Mouse (Mus musculus) forebrain, embryonic 14.5 days (tissue): ENCODE results near the gene Map2k5. TPM values are rescaled to one million over a fixed set of nuclear protein-coding genes. Genes with fewer than 3 reads are reported as not detected.

Experiments used
- ATAC-seq: fragments of 200-750 bp; cut with Nextera tagmentation; 2 replicates; pipeline ENCODE4 v1.8.0; 2017; ENCODE audit warnings: mild to moderate bottlenecking, moderate library complexity
- DNase-seq: peaks from one replicate; pipeline ENCODE4 v3.0.0-alpha.2; 2015; ENCODE audit warnings: low spot score
- H3K27ac ChIP-seq: fragments of 300-500 bp; sonication (generic); 2 replicates; pipeline ENCODE4 v1.5.1; 2014; ENCODE audit warnings: low read depth, mild to moderate bottlenecking, control low read depth, low read length, moderate library complexity
- H3K27me3 ChIP-seq: fragments of 300-500 bp; sonication (generic); replicated peaks from 2 replicates; pipeline ENCODE4 v1.6.1; 2014; ENCODE audit warnings: low read length, control low read depth, mixed read lengths; ENCODE audit not compliant: control insufficient read depth, insufficient read depth
- H3K36me3 ChIP-seq: fragments of 300-500 bp; sonication (generic); 2 replicates; pipeline ENCODE4 v1.6.1; 2014; ENCODE audit warnings: low read length, control low read depth; ENCODE audit not compliant: control insufficient read depth, insufficient read depth
- H3K4me1 ChIP-seq: fragments of 300-500 bp; sonication (generic); 2 replicates; pipeline ENCODE4 v1.6.1; 2014; ENCODE audit warnings: antibody characterized with exemption, low read length, control low read depth; ENCODE audit not compliant: control insufficient read depth, insufficient read depth
- H3K4me2 ChIP-seq: fragments of 300-500 bp; sonication (generic); 2 replicates; pipeline ENCODE4 v1.6.1; 2014; ENCODE audit warnings: mild to moderate bottlenecking, control low read depth, low read length
- H3K4me3 ChIP-seq: fragments of 300-500 bp; sonication (generic); 2 replicates; pipeline ENCODE4 v1.5.1; 2014; ENCODE audit warnings: low read depth, low read length, control low read depth
- H3K9ac ChIP-seq: fragments of 300-500 bp; sonication (generic); 2 replicates; pipeline ENCODE4 v1.6.1; 2014; ENCODE audit warnings: mild to moderate bottlenecking, low read length, control low read depth, moderate library complexity
- H3K9me3 ChIP-seq: fragments of 300-500 bp; sonication (generic); replicated peaks from 2 replicates; pipeline ENCODE4 v1.6.1; 2016; ENCODE audit warnings: low read length, control low read depth, mixed read lengths; ENCODE audit not compliant: control insufficient read depth
- WGBS: fragments of 180-500 bp; shearing (Covaris S2); extraction: QIAGEN DNeasy Blood & Tissue Kit; methylation state at CpG from one replicate; pipeline ENCODE4 v1.1.7; 2014; 5-methylcytosine and 5-hydroxymethylcytosine counted together
- polyA plus RNA-seq: library from polyadenylated mRNA; unstranded; fragments of >200 nt; fragmentation: Nextera tagmentation; extraction: Ambion mirVana; gene quantifications from 2 replicates; pipeline ENCODE4 v1.2.1, GENCODE M21; 2014

Gene Map2k5
- polyA plus RNA-seq, 1 experiment from 2014 or later: 40.3 TPM

DNA sequence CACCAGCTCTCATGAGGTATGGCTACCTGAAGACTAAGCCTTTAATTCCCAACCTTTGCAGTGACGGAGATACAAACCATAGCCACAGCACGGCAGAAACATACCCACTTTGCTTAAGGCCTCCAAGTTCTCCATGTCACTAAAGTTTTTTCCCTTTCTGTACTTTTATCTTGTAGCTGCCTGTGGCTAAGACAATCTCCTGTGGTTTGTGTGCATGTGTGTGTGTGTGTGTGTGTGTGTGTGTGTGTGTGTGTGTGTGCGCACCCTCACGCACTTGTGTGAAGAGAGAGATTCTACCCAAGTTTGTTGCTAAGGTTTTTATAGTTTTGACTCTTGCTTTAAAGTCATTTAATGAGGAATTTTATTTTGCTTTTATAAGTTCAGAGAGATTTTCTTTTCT, 5.1 kb upstream of the Map2k5 start:
- H3K27me3 ChIP-seq: no peaks in the 10 kb centered on the region
- no peaks in the 10 kb centered on the region for H3K36me3 ChIP-seq
- no peak for ATAC-seq

DNA sequence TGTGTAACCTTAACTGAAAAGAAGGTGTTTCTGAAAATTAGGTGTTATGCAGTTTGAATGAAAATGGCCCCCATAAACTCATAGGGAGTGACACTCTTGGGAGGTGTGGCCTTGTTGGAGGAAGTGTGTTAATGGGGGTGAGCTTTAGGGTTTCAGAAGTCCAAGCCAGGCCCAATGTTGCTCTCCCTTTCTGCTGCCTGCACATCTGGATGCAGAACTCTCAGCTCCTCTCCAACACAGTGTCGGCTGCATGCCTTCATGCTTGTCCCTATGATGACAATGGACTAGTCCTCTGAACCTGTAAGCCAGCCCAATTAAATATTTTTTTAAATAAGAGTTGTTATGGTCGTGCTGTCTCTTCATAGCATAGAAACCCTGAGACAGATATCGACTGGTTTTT, 2.6 kb upstream of the Map2k5 start:
- Histone ChIP-seq H3K9ac (no peak overlapping the region), H3K27me3 (no peaks in the 10 kb centered on the region), H3K4me1 (peaks cover 23% of the 10 kb centered on the region), H3K4me2 (no peak overlapping the region), H3K36me3 (no peaks in the 10 kb centered on the region), H3K4me3 (no peak overlapping the region), H3K9me3 (no peaks in the 10 kb centered on the region), H3K27ac (no peak overlapping the region)
- WGBS: 85% methylated on average over 3 of the region's 3 CpGs
- ATAC-seq (no peak), DNase-seq (no peak)

More for the DNA sequence above, 5.1 kb upstream of the Map2k5 start:
- DNase-seq: no peak
- Histone ChIP-seq H3K4me3 (no peak overlapping the region), H3K9me3 (no peaks in the 10 kb centered on the region), H3K27ac (no peak overlapping the region), H3K4me2 (no peak overlapping the region), H3K9ac (no peak overlapping the region), H3K4me1 (peaks cover 6% of the 10 kb centered on the region; the same call in 1 of the 2 replicates)
- WGBS: 93% methylated on average over 4 of the region's 4 CpGs

DNA sequence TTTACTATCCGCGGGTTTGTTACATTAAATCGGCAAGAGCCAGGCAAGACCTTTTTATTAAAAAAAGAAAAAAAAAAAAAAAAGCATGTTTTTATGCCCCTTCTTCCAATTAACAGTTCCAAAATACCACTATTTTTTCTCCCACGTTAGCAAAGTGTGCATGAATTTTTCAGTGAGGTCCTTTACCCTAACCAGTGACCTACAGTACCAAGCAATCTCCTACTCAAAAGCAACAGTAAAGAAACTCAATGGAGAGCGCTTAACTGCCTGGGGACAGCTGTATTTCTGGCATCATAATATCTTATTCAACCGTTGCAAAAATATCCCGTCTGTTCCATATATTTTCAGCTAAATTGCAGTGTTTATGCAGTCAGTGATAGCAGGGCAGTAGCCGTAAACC, 472 bp upstream of the Map2k5 start:
- Histone ChIP-seq H3K36me3 (no peaks in the 10 kb centered on the region), H3K27me3 (no peaks in the 10 kb centered on the region), H3K27ac (peak overlapping the region; percentile 74; the same call in 1 of the 2 replicates), H3K4me3 (peak overlapping the region; percentile 76), H3K9me3 (no peaks in the 10 kb centered on the region), H3K4me2 (peak overlapping the region; percentile 75), H3K9ac (peak overlapping the region; percentile 88), H3K4me1 (peaks cover 23% of the 10 kb centered on the region)
- 20% methylated on average over 8 of the region's 8 CpGs for WGBS
- DNase-seq (peak; percentile 22), ATAC-seq (peak; percentile 27)

DNA sequence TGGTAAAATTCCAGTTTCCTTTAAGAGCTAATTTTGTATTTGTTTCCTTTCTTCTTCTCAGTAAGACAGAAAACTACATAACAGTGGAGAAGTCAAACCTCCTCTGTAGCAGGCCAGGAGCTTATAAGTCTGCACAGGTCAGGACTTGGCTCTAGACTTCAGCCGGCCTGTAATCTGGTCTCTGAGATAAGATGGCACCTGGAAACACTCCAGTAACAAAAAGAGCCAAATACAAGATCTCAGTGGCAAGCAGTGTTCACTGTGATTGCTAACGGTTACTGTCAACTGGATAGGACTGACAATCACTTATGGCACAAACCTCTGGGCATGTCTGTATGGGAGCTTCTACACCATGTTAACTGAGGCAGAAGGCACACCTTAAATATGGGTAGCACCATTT, 4.4 kb downstream of the Map2k5 start:
- H3K27ac ChIP-seq: no peak overlapping the region
- WGBS: 83% methylated on average over 2 of the region's 2 CpGs

DNA sequence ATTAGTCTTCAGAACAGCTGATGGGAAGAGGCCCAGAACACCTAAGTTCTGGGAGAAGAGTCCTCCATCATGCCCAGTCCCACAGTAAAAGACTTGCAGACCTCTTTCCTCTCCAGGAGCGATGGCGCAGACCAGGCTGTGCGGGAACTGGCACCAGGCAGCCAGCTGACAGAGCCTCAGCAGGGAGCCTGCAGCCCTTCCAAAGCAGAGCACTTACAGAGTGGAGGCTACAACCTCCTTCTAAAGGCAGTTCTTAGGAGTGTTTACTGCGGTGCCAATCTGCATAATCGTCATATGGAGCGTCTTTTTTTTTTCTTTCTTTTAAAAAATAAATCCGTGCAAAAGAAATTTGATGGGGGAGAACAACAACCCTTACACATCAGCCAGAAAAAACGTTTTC, 5.2 kb downstream of the Map2k5 start:
- 50% methylated on average over 8 of the region's 8 CpGs for WGBS
- Histone ChIP-seq H3K4me2 (no peak overlapping the region), H3K27me3 (no peaks in the 10 kb centered on the region), H3K4me3 (no peak overlapping the region), H3K36me3 (peaks cover 11% of the 10 kb centered on the region), H3K9me3 (no peaks in the 10 kb centered on the region), H3K4me1 (peaks cover 16% of the 10 kb centered on the region), H3K9ac (no peak overlapping the region), H3K27ac (no peak overlapping the region)
- ATAC-seq: no peak
- DNase-seq: no peak

More for the DNA sequence above, 4.4 kb downstream of the Map2k5 start:
- Histone ChIP-seq H3K4me2 (no peak overlapping the region), H3K27me3 (no peaks in the 10 kb centered on the region), H3K4me3 (no peak overlapping the region), H3K9ac (no peak overlapping the region), H3K4me1 (peaks cover 18% of the 10 kb centered on the region), H3K36me3 (peaks cover 11% of the 10 kb centered on the region), H3K9me3 (no peaks in the 10 kb centered on the region)
- ATAC-seq: no peak
- DNase-seq: no peak

DNA sequence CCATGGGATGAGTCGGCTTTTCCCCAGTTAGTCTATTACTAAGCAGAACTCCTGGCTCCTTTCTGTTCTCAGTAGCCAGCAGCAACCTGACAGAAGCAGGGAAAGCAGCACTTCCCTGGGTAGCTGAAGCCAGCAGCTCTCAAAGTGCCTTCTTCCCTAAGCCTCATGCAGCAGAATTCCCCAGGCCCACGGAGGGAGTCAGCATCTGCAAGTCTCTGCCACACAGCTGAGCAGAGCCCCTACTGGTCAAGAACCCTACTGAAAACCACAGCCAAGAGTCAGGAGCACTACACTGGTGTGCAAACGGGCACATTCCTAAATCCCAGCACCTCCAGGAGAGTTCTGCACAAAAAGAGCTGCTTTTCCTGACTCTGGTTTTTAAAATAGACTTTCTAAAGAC, 17.3 kb downstream of the Map2k5 start:
- ATAC-seq (no peak), DNase-seq (no peak)
- H3K9ac ChIP-seq: no peak overlapping the region
- 0 out of 2 replicates have a peak, but pooled peaks cover 2% of the 10 kb centered on the region for H3K36me3 ChIP-seq
- 47% methylated on average over 3 of the region's 3 CpGs for WGBS
- H3K9me3 ChIP-seq: no peaks in the 10 kb centered on the region
- no peak overlapping the region for H3K4me3 ChIP-seq
- no peak overlapping the region for H3K4me2 ChIP-seq
- H3K27me3 ChIP-seq: no peaks in the 10 kb centered on the region
- no peaks in the 10 kb centered on the region for H3K4me1 ChIP-seq
- no peak overlapping the region for H3K27ac ChIP-seq

DNA sequence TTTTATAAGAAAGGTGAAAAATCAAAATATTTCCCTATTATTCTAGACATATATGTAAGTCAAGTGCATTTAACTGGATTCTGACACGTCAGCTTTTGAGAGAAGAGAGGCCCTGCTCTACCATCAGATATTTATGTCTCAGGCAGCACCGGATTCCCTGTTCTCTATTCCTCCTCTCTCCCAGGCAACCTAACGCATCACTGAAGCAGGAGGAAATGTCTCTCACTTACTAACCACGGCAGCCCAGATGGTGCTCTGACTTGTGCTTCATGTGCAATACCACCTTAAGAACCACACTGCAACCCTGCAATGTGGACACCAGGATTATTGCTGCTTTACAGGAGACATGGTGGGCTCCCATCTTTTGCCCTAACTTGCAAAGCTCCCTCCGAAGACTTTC, 18.7 kb downstream of the Map2k5 start:
- 87% methylated on average over 5 of the region's 5 CpGs for WGBS
- Histone ChIP-seq H3K4me2 (no peak overlapping the region), H3K9ac (no peak overlapping the region), H3K36me3 (no peaks in the 10 kb centered on the region), H3K27ac (no peak overlapping the region), H3K4me3 (no peak overlapping the region), H3K9me3 (no peaks in the 10 kb centered on the region), H3K27me3 (no peaks in the 10 kb centered on the region), H3K4me1 (no peaks in the 10 kb centered on the region)
- no peak for DNase-seq
- ATAC-seq: no peak

DNA sequence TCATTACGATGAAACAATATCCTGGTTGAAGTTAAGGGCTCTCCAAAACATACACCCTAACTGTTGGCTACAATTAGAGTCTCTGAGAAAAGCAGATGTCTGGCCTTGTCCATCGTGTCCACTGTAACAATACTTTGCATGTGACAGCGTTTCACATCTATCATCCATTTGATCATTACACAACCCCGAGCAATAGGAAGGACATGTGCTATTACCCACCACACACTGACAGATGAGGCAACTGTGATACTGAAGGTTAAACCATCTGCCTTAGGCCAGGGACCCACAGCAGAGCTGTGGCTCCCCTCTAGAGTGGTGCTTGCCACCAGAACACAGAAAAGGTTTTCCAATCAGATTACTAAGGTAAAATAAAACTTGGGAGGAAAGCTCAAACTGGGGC, 21.0 kb downstream of the Map2k5 start:
- no peak overlapping the region for H3K4me3 ChIP-seq
- H3K9me3 ChIP-seq: no peaks in the 10 kb centered on the region
- 91% methylated on average over 4 of the region's 4 CpGs for WGBS
- no peak overlapping the region for H3K27ac ChIP-seq
- no peaks in the 10 kb centered on the region for H3K4me1 ChIP-seq
- H3K36me3 ChIP-seq: no peaks in the 10 kb centered on the region
- DNase-seq: no peak
- H3K9ac ChIP-seq: no peak overlapping the region
- H3K27me3 ChIP-seq: no peaks in the 10 kb centered on the region
- ATAC-seq: no peak
- no peak overlapping the region for H3K4me2 ChIP-seq

DNA sequence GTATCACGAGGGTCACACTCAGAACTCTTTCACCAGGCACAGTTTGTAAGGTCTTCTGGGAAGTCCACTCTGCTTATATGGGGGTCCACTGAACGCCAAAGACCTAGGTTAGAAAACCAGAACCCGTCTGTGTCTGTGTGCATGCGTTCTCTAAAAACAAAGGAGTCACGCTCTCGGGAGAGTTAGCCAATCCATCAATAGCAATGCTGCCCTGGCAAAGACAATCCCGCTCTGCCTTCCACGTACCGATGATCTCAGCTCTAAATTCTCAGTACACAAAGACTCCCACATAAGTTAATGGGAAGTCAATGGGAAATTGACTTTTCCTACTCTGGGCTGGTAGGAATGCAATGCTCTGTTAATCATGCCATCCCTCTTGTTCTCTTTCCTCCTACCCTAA, 21.4 kb downstream of the Map2k5 start:
- H3K4me3 ChIP-seq: no peak overlapping the region
- DNase-seq (no peak), ATAC-seq (no peak)
- H3K36me3 ChIP-seq: no peaks in the 10 kb centered on the region
- H3K4me2 ChIP-seq: no peak overlapping the region
- no peak overlapping the region for H3K9ac ChIP-seq
- H3K9me3 ChIP-seq: no peaks in the 10 kb centered on the region
- H3K4me1 ChIP-seq: no peaks in the 10 kb centered on the region
- H3K27me3 ChIP-seq: no peaks in the 10 kb centered on the region
- no peak overlapping the region for H3K27ac ChIP-seq
- 88% methylated on average over 9 of the region's 9 CpGs for WGBS
